Mouse (Mus musculus) C2C12 (cell line): Measurements from ENCODE around the gene 0610012G03Rik.

ENCODE experiments used
- CTCF ChIP-seq: IDR thresholded peaks from one replicate; pipeline ENCODE4 v1.5.1; 2011; ENCODE audit not compliant: control insufficient read depth, insufficient read depth, insufficient read length
- MAX ChIP-seq: IDR thresholded peaks from one replicate; pipeline ENCODE4 v1.6.1; 2011; ENCODE audit warnings: mild to moderate bottlenecking, control low read depth

GRCm38 (mm10) chr16:31980946-31981345 is 32.7 kb upstream of the 0610012G03Rik start:
- TF ChIP-seq CTCF: no peak
- no peak for TF ChIP-seq MAX
